Mouse (Mus musculus) erythroblast, embryonic 14.5 days (primary cell): ENCODE data around the gene Cdk18. TPM values are rescaled to one million over a fixed set of nuclear protein-coding genes. Genes with fewer than 3 reads are reported as not detected.

Experiments
- H3K27me3 ChIP-seq: 2 replicates; pipeline ENCODE4 v1.6.1; 2012; ENCODE audit warnings: inconsistent platforms; ENCODE audit not compliant: control insufficient read depth
- H3K36me3 ChIP-seq: 2 replicates; pipeline ENCODE4 v1.6.1; 2012; ENCODE audit warnings: mild to moderate bottlenecking, inconsistent platforms; ENCODE audit not compliant: control insufficient read depth
- H3K4me1 ChIP-seq: 2 replicates; pipeline ENCODE4 v1.6.1; 2012; ENCODE audit warnings: inconsistent platforms; ENCODE audit not compliant: control insufficient read depth
- H3K4me3 ChIP-seq: replicated peaks from 2 replicates; pipeline ENCODE3; 2012; ENCODE audit warnings: moderate library complexity, mild to moderate bottlenecking, inconsistent platforms
- H3K9me3 ChIP-seq: 2 replicates; pipeline ENCODE4 v1.6.1; 2012; ENCODE audit warnings: low read length, inconsistent platforms, mixed read lengths; ENCODE audit not compliant: control insufficient read depth
- GATA1 ChIP-seq: IDR thresholded peaks from 2 replicates; pipeline ENCODE4 v1.6.1; 2012; ENCODE audit warnings: low read length, inconsistent platforms, mixed read lengths
- TAL1 ChIP-seq: IDR thresholded peaks from 3 replicates; pipeline ENCODE4 v1.6.1; 2012; ENCODE audit warnings: low read length, inconsistent platforms, mixed read lengths
- polyA plus RNA-seq: library from polyadenylated mRNA; stranded (reverse); fragments of >175 nt; gene quantifications from 2 replicates; pipeline ENCODE4 v1.2.3, GENCODE M21; 2012

The Cdk18 gene
- polyA plus RNA-seq, 1 experiment, result not detected

DNA sequence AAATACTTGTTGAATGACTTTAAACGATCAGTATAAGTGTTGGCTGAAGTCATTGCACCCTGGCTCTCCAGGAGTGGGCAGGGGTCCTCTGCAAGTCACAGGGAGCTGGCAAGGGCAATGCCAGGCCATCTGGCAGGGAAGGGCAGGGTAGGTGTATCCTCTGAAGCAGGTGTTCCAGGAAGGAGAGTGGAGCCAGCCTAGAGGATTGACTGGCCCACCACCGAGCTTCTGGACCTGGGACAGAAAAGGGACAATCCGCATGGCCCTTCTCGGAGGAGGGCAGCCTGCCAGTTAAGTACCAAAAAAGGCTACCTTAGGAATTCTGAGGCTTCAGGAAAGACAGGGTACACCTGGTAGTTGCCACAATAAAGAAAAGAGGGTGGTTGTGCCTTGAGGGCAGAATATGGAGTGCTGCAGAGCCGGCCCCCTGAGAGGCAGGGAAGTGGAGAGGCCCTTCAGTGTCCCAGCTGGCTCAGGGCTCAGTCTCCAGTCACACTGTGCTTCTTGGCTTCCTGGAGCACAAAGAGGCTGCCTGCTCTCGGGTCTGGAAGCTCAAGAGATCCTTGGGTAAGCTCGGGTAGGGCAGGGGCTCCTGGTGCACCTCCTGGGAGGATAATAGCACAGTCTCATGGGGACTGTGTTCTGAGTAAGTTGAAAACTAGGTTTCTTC is 21.9 kb upstream of the Cdk18 start:
- peaks cover 28% of the 10 kb centered on the region for H3K27me3 ChIP-seq
- H3K36me3 ChIP-seq, result no peaks in the 10 kb centered on the region
- no peaks in the 10 kb centered on the region; the same call in 1 of the 2 replicates for H3K4me1 ChIP-seq
- no peak overlapping the region for H3K4me3 ChIP-seq
- TF ChIP-seq TAL1, result no peak
- no peak for TF ChIP-seq GATA1
- H3K9me3 ChIP-seq, result no peaks in the 10 kb centered on the region

DNA sequence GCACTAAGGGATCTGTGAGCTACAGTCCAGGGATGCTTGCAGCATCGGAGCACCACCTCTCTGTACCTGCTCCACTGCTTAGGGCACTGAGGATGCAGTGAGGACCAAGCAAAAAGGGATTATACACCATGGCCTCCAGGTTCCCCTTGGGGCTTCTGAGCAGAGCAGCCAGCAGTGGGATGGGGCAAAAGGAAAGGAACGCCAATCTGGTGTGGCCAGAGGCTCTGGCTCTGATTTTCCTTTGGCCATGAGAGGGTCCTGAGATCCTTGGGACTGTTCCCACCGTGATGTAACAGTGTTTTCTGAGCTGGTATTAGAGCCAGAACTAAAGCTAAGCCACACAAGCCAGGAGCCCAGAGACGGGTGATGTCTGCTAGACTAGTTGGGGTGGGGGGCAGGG is 20.2 kb upstream of the Cdk18 start:
- H3K36me3 ChIP-seq, result no peaks in the 10 kb centered on the region
- H3K4me3 ChIP-seq, result no peak overlapping the region
- TF ChIP-seq TAL1 (no peak; the same call in 2 of the 3 replicates), GATA1 (no peak)
- peaks cover 27% of the 10 kb centered on the region for H3K27me3 ChIP-seq
- H3K9me3 ChIP-seq, result no peaks in the 10 kb centered on the region
- H3K4me1 ChIP-seq, result no peaks in the 10 kb centered on the region; the same call in 1 of the 2 replicates

DNA sequence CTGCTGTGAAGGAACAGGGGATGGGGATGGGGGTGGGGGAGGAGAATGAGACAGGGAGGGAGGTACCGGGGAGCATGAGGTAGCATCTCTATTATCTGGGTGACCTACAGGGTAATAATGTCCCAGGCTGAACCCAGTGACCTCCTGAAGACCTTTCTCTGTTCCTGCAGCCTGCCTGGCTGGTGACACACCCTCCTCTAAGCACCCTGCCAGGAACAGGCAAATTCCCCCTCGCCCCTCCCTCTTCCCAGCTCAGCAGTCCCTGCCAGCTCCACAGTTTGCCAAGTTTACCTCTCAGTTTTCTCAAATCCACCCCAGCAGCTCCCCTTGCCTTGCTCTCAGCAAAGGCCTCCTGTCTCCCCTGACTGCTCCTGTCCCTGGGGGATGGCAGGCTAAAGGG is 19.3 kb upstream of the Cdk18 start:
- no peaks in the 10 kb centered on the region; the same call in 1 of the 2 replicates for H3K4me1 ChIP-seq
- H3K4me3 ChIP-seq, result no peak overlapping the region
- H3K36me3 ChIP-seq, result no peaks in the 10 kb centered on the region
- H3K9me3 ChIP-seq, result no peaks in the 10 kb centered on the region
- TF ChIP-seq GATA1 (no peak), TAL1 (no peak)
- H3K27me3 ChIP-seq, result peaks cover 22% of the 10 kb centered on the region

DNA sequence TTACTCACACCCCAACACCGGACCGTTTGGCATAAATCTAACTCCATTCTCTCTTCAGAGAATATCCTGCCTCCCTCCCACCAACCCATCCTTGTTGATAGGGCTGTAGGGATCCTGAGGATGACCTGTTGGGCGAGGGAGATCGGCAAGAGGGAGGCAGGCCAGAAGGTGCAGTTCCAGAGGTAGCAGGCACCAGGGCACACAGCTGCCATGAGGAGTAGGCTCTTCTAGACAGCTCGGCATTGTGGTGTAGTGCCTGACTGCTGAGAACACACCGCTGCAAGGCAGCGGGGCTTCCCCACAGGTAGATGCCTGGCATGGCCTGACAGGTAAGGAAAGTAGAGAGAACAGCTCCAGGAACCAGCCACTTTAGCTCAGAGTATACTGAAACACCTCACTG is 18.3 kb upstream of the Cdk18 start:
- Histone ChIP-seq H3K4me3 (no peak overlapping the region), H3K36me3 (no peaks in the 10 kb centered on the region), H3K4me1 (no peaks in the 10 kb centered on the region; the same call in 1 of the 2 replicates), H3K27me3 (peaks cover 22% of the 10 kb centered on the region), H3K9me3 (no peaks in the 10 kb centered on the region)
- no peak for TF ChIP-seq TAL1
- TF ChIP-seq GATA1, result no peak

DNA sequence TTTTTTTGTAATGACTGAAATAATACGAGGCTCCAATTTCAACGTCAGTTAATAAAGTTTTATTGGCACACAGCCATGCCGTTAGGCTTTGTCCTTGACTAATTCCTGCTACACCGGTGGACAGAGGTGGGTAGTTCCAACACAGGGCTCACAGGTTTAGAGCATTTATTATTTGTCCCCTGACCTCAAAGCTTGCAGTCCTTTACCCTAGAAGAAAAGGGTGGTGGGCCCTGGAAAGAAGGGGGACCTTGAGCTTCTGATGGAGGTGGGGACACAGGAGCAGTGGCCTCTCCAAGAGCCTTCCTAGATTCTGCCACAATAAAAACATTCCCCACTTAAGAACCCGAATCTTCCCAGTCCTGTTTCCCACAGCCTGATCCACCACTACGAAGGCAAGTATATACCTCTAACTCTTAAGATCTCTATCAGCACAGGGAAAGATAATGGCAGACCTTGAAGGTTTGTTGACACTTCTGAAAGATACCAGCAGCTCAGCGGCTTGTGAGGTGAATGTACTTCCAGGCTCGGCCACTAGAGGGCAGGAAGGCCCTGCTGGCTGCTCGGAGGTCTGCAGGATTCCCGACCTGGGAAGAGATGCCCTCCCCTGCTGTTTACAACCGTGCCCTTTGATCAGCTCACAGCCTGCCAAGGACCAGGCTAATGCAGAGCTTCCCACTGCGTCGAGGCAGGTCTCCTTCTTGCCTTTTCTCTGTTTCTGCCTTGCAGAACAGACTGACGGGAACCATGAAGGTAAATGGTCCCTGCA is 17.7 kb upstream of the Cdk18 start:
- H3K9me3 ChIP-seq, result no peaks in the 10 kb centered on the region
- no peaks in the 10 kb centered on the region for H3K36me3 ChIP-seq
- peaks cover 22% of the 10 kb centered on the region for H3K27me3 ChIP-seq
- TF ChIP-seq GATA1 (no peak), TAL1 (no peak)
- no peak overlapping the region for H3K4me3 ChIP-seq
- no peaks in the 10 kb centered on the region; the same call in 1 of the 2 replicates for H3K4me1 ChIP-seq

DNA sequence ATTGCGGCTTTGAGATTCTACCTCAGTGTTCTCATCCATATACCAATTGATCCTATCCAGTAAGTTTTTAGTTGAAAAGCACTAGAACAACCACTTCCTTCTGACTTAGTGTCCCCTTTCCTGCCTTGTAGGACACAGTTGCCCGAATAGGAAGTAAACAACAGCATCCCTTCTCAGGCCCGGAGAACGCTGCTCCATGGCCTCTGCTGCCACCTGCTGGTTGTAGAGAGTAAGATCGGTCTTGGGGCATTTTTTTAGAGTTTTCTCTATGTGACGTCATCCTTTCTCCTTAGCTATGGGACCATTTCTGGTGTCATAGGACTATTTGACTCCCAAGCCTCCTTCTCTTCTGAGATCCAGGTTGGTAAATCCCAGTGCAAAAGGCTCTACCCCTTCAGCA is 16.3 kb upstream of the Cdk18 start:
- Histone ChIP-seq H3K27me3 (peaks cover 22% of the 10 kb centered on the region), H3K4me3 (no peak overlapping the region), H3K9me3 (no peaks in the 10 kb centered on the region), H3K4me1 (no peaks in the 10 kb centered on the region; the same call in 1 of the 2 replicates), H3K36me3 (no peaks in the 10 kb centered on the region)
- TF ChIP-seq TAL1, result no peak
- no peak for TF ChIP-seq GATA1

DNA sequence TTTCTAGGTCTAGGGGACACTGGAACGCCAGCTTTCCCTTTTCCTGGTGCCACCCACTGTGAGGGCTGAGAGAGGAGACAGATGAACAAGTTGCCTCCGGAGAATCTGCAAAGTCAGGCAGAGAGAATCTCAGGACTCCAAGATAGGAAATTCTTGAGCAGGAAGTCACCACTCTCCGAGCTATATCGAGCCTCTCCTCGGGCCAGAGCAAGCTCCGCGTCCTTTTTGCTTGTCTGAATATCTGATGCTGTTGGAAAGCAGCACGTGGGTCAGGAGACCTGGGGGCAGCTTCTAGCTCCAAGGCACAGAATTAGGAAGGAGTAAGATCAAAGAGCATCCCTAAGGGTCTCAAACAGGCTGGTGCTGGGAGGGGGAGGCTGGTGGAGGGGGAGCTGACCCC is 14.2 kb upstream of the Cdk18 start:
- Histone ChIP-seq H3K4me3 (no peak overlapping the region), H3K4me1 (no peaks in the 10 kb centered on the region; the same call in 1 of the 2 replicates), H3K36me3 (no peaks in the 10 kb centered on the region), H3K9me3 (no peaks in the 10 kb centered on the region), H3K27me3 (peaks cover 10% of the 10 kb centered on the region)
- TF ChIP-seq GATA1, result no peak
- no peak for TF ChIP-seq TAL1

DNA sequence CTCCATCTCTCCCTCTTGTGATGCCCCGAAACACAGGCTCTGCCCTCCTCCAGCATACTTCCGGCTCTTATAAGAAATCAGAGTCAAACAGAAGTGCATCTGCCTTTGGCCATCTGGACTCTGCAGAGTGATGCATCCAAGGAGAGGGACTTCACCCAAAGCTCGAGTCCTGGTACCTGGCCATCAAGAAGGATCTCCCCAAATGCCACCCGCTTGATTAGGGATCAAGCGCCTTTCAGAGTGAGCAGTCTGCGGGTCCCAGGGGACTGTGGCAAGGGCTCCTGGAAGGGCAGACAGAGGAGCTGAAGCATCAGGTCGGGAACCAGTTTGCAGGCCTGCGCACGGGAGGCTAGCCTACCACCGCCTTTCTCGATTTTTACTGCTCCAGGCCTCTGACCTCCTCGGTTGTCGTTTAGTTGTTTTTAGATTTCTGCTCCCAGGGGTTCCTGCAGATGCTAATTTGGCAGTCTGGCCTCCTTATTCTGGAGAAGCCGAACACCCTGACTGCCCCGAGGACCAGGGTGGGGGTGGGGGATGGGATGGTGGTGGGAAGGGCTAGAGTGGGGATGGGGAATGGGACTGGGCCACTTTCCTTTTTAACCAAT is 13.7 kb upstream of the Cdk18 start:
- peaks cover 6% of the 10 kb centered on the region for H3K27me3 ChIP-seq
- no peaks in the 10 kb centered on the region for H3K9me3 ChIP-seq
- H3K36me3 ChIP-seq, result no peaks in the 10 kb centered on the region
- no peak overlapping the region for H3K4me3 ChIP-seq
- TF ChIP-seq GATA1 (no peak), TAL1 (no peak)
- no peaks in the 10 kb centered on the region; the same call in 1 of the 2 replicates for H3K4me1 ChIP-seq

DNA sequence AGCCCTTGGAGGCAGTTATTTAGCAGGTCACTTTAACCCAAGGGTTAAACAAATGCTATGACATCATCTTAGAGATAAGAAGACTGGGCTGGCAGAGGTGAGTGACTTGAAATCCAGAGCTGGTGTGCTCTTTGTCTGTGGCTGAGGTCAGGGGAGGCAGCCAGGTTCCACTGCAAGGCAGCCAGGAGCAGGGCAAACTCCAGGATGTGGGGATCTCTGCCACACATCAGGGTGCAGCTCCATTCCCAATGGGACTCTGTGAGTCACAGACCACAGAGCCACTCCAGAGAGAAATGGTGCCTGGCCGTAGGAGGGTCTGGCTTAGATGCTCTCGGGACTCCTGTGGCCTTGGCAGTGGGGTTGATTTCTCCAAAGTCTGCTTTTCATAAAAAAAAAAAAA is 12.4 kb upstream of the Cdk18 start:
- Histone ChIP-seq H3K9me3 (no peaks in the 10 kb centered on the region), H3K36me3 (no peaks in the 10 kb centered on the region), H3K27me3 (no peaks in the 10 kb centered on the region), H3K4me1 (no peaks in the 10 kb centered on the region), H3K4me3 (no peak overlapping the region)
- TF ChIP-seq GATA1, result no peak
- TF ChIP-seq TAL1, result no peak
